Mouse (Mus musculus) limb, embryonic 12.5 days (tissue): ENCODE results near the gene Ift22. TPM values are rescaled to one million over a fixed set of nuclear protein-coding genes. Genes with fewer than 3 reads are reported as not detected.

Experiments
- ATAC-seq: fragments of 200-750 bp; cut with Nextera tagmentation; 2 replicates; pipeline ENCODE4 v1.8.0; 2017; ENCODE audit warnings: low read depth, moderate TSS enrichment; ENCODE audit not compliant: insufficient number of reproducible peaks, insufficient read depth, low FRiP score, low TSS enrichment
- H3K27ac ChIP-seq: fragments of 300-500 bp; sonication (generic); 2 replicates; pipeline ENCODE4 v1.5.1; 2016; ENCODE audit warnings: mild to moderate bottlenecking, moderate library complexity
- H3K27me3 ChIP-seq: fragments of 300-500 bp; sonication (generic); 2 replicates; pipeline ENCODE4 v1.6.1; 2016; ENCODE audit warnings: mild to moderate bottlenecking, moderate library complexity
- H3K36me3 ChIP-seq: fragments of 300-500 bp; sonication (generic); 2 replicates; pipeline ENCODE4 v1.6.1; 2016; ENCODE audit warnings: mild to moderate bottlenecking, moderate library complexity
- H3K4me1 ChIP-seq: fragments of 300-500 bp; sonication (generic); replicated peaks from 2 replicates; pipeline ENCODE4 v1.6.1; 2016
- H3K4me2 ChIP-seq: fragments of 300-500 bp; sonication (generic); 2 replicates; pipeline ENCODE4 v1.6.1; 2016; ENCODE audit warnings: mild to moderate bottlenecking, moderate library complexity
- H3K4me3 ChIP-seq: fragments of 300-500 bp; sonication (generic); replicated peaks from 2 replicates; pipeline ENCODE4 v1.5.1; 2016; ENCODE audit warnings: mild to moderate bottlenecking
- H3K9ac ChIP-seq: fragments of 300-500 bp; sonication (generic); replicated peaks from 2 replicates; pipeline ENCODE4 v1.6.1; 2016; ENCODE audit warnings: mild to moderate bottlenecking, moderate library complexity
- H3K9me3 ChIP-seq: fragments of 300-500 bp; sonication (generic); 2 replicates; pipeline ENCODE4 v1.6.1; 2016; ENCODE audit warnings: mild to moderate bottlenecking, moderate library complexity
- WGBS: fragments of 180-500 bp; shearing (Covaris S2); methylation state at CpG from one replicate; pipeline ENCODE4 v1.1.7; 2016; 5-methylcytosine and 5-hydroxymethylcytosine counted together
- polyA plus RNA-seq: library from polyadenylated mRNA; unstranded; fragments of >200 nt; fragmentation: Nextera tagmentation; extraction: Ambion mirVana; gene quantifications from 2 replicates; pipeline ENCODE4 v1.2.1, GENCODE M21; 2016

The Ift22 gene
- polyA plus RNA-seq, 1 experiment from 2014 or later = 69.8 TPM

- Histone ChIP-seq H3K27ac (peak overlapping the region; percentile 76; the same call in 1 of the 2 replicates), H3K9ac (peak overlapping the region; percentile 75; the same call in 1 of the 2 replicates), H3K4me2 (peak overlapping the region; percentile 74), H3K27me3 (no peaks in the 10 kb centered on the region), H3K4me1 (peaks cover 16% of the 10 kb centered on the region), H3K36me3 (peaks cover 45% of the 10 kb centered on the region), H3K4me3 (peak overlapping the region; percentile 66), H3K9me3 (no peaks in the 10 kb centered on the region)
- WGBS = 74% methylated on average over 8 of the region's 8 CpGs
- no peak for ATAC-seq
Observed at GRCm38 (mm10) chr5:136962966-136963540, 55.1 kb downstream of the Ift22 start.

Other genes with a start within 250 kb of the Ift22 start
- not detected in 2 replicates for gene Myl10, start 215.0 kb upstream of the Ift22 start, polyA plus RNA-seq
- 145 and 155 TPM in 2 replicates for gene Col26a1, start 24.9 kb upstream of the Ift22 start, polyA plus RNA-seq
- 263 and 269 TPM in 2 replicates for gene Fis1, start 45.1 kb downstream of the Ift22 start, polyA plus RNA-seq
- gene Cldn15, start 58.5 kb downstream of the Ift22 start, polyA plus RNA-seq = 0.10 and 0.36 TPM in 2 replicates
- 39.5 and 42.3 TPM in 2 replicates for gene Plod3, start 78.9 kb downstream of the Ift22 start, polyA plus RNA-seq
- gene Znhit1, start 79.9 kb downstream of the Ift22 start, polyA plus RNA-seq = 109 and 116 TPM in 2 replicates
- gene Vgf, start 118.2 kb downstream of the Ift22 start, polyA plus RNA-seq = 0.09 and 0.25 TPM in 2 replicates
- 150 and 153 TPM in 2 replicates for gene Ap1s1, start 138.0 kb downstream of the Ift22 start, polyA plus RNA-seq
- 0.38 and 0.44 TPM in 2 replicates for gene Serpine1, start 164.1 kb downstream of the Ift22 start, polyA plus RNA-seq
- gene Trim56, start 208.1 kb downstream of the Ift22 start, polyA plus RNA-seq = 6.9 and 8.6 TPM in 2 replicates
- gene Muc3, start 241.2 kb downstream of the Ift22 start, polyA plus RNA-seq = not detected in 2 replicates